Mouse (Mus musculus) small intestine, adult 2 months (tissue): ENCODE measurements at regions not wholly inside any gene's neighbourhood (a gene's known extent, or its start where the extent isn't known, plus 50 kb on each side); places are given as distances from the start of the nearest gene placed in this dataset.

Experiments
- CTCF ChIP-seq: fragments of 200-500 bp; IDR thresholded peaks from 2 replicates; pipeline ENCODE4 v1.5.1; 2012; ENCODE audit warnings: low read depth, mild to moderate bottlenecking, control low read depth, inconsistent platforms, low read length, moderate library complexity, mixed read lengths; ENCODE audit not compliant: insufficient replicate concordance, insufficient read length; ENCODE audit errors: extremely low read depth
- POLR2A ChIP-seq: fragments of 200-500 bp; IDR thresholded peaks from 2 replicates; pipeline ENCODE4 v1.6.1; 2012; ENCODE audit warnings: low read depth, mild to moderate bottlenecking, control low read depth, inconsistent platforms, low read length, moderate library complexity

DNA sequence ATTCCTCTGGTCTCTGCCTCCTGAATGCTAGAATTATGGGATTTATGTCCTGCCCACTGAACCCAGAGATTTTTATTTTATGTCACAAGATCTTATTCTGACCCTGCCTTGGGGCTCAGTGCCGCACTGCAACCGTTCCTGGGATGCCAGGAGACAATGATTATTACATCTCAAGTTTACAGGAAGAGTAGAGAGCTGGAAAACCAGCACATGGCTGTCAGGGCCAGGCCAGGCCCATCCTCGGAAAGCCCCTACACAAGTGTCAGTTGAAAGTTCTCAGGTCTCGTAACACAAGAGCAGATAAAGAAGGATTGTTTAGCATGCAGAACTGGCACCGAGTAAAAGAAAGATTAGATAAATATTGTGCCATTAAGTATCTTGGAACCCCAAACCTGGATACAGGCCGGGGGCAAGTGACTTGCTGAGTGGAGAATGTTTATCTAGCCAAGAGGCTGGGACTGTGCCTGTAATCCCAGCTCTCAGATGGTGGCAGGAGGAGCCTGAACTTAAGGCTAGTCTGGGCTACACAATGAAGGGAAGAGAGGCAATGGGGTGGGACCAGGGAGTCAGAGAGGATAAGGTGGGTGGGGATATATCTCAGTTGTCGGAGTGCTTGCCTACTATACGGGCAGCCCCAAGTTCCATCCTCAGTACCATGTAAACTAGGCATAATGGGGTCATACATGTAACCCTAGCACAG lies 132.3 kb downstream of the Cd24a start:
- no peak for TF ChIP-seq POLR2A
- TF ChIP-seq CTCF, result no peak
